Mouse (Mus musculus): ENCODE measurements at regions not wholly inside any gene's neighbourhood (a gene's known extent, or its start where the extent isn't known, plus 50 kb on each side); places are given as distances from the start of the nearest gene placed in this dataset.

DNA sequence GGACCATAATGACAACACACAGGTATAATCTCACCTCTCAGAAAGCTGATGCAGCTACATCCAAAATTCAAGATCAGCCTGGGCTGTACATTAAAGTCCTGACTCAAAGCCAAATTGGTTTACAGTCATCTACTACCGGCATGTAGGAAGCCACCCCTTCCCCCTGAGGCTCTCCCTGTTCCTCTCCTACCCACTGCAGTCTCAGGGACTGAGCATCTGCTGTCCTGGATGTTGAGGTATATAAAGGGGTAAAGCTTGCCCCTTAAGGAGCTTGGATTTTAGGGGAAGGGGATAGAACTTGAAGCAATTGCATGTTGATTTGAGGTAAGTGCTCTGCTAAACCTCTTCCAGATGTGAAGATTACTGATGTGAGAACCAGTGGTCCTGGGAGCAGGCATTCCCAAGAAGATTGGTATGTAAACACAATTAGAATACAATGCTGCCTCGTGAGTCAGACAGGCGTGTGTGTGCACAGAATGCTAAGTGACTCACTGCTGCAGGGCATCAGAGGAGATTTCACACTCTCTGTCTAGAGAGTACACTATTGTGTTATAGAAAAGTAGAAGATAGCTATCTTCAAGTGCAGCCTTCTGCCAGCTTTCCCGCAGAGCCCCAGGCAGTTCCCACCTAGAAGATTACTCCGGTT lies 111.7 kb upstream of the Cachd1 start:
- TF ChIP-seq POLR2A (IDR thresholded peaks at IDR 0.05; ENCODE audit: control insufficient read depth, low read depth, low read length) (no peak), CTCF (IDR thresholded peaks at IDR 0.05; ENCODE audit: control insufficient read depth, insufficient read depth, insufficient replicate concordance, low read depth, low read length) (no peak)
- Histone ChIP-seq H3K27ac (ENCODE audit: control insufficient read depth, insufficient read depth, low read depth, low read length) (no peak overlapping the region), H3K4me3 (ENCODE audit: control insufficient read depth, low read depth, low read length) (no peak overlapping the region), H3K27me3 (ENCODE audit: control insufficient read depth, insufficient read depth, low read length) (no peaks in the 10 kb centered on the region), H3K4me1 (ENCODE audit: control insufficient read depth, insufficient read depth, low read length) (peaks cover 4% of the 10 kb centered on the region; the same call in 1 of the 2 replicates), H3K36me3 (ENCODE audit: control insufficient read depth, insufficient read depth, low read length) (no peaks in the 10 kb centered on the region)

DNA sequence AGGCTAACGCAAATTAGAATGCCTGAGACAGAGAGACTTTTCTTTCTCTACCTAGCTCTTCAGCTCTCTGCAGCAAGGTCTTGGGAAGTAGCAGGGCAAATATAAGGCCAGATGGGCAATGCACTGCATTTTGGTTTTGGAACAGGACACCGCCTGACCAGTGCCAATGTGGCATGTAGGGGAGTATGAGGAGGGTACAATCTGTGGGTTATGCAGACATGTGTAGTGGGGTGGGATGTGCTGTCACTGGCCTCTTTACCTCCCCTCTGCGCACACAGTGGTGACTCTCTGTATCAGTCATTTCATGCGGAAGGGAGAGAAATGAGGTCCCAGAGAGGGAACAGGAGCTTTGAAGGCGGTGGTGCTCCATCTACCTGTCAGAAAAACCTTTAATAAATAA lies 105.9 kb upstream of the Cachd1 start:
- TF ChIP-seq CTCF (IDR thresholded peaks at IDR 0.05; ENCODE audit: control insufficient read depth, insufficient read depth, insufficient replicate concordance, low read depth, low read length): no peak
- H3K4me3 ChIP-seq (ENCODE audit: control insufficient read depth, low read depth, low read length): no peak overlapping the region
- no peaks in the 10 kb centered on the region for H3K36me3 ChIP-seq (ENCODE audit: control insufficient read depth, insufficient read depth, low read length)
- H3K4me1 ChIP-seq (ENCODE audit: control insufficient read depth, insufficient read depth, low read length): no peaks in the 10 kb centered on the region
- H3K27me3 ChIP-seq (ENCODE audit: control insufficient read depth, insufficient read depth, low read length): no peaks in the 10 kb centered on the region
- H3K27ac ChIP-seq (ENCODE audit: control insufficient read depth, insufficient read depth, low read depth, low read length): no peak overlapping the region

DNA sequence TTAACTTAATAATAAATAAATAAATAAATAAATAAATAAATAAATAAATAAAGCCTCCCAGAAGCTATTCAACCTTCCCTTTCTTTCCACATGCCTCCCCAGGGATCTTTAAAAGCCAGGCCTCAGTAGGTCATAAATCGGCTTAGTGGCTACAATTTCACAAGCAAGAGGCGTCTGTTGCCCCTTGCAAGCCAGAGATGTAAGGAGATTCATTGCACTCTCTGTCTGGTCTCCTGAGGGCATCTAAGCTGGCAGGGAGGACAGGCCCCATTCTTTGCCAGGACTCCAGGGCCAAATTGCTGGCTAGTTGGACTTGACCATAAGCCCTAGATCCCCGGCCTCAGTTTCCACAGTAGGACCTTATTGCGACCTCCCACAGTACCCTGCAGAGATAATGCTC lies 101.6 kb upstream of the Cachd1 start:
- H3K27ac ChIP-seq (ENCODE audit: control insufficient read depth, insufficient read depth, low read depth, low read length): no peak overlapping the region
- H3K36me3 ChIP-seq (ENCODE audit: control insufficient read depth, insufficient read depth, low read length): no peaks in the 10 kb centered on the region
- no peaks in the 10 kb centered on the region for H3K4me1 ChIP-seq (ENCODE audit: control insufficient read depth, insufficient read depth, low read length)
- TF ChIP-seq CTCF (IDR thresholded peaks at IDR 0.05; ENCODE audit: control insufficient read depth, insufficient read depth, insufficient replicate concordance, low read depth, low read length) (no peak), POLR2A (IDR thresholded peaks at IDR 0.05; ENCODE audit: control insufficient read depth, low read depth, low read length) (no peak)
- no peaks in the 10 kb centered on the region for H3K27me3 ChIP-seq (ENCODE audit: control insufficient read depth, insufficient read depth, low read length)
- no peak overlapping the region for H3K4me3 ChIP-seq (ENCODE audit: control insufficient read depth, low read depth, low read length)

DNA sequence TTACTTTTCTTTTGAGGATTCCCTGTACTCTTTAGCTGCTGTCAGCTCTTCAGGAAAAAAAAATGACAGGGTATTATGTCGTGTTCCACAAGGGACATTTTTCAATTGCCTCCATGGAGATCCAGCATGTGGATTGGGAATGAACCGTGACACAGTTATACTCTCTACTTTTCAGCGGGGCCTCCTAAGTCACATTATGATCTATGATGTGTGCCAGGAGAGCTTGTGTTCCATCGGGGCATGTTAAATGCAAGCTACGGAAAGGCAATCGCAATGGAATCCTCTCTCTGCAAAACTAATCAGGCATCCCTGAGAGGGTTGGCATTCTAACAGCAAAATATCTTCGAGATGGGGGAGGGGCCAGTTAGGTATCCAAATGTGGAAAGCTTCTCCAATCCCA lies 92.7 kb upstream of the Cachd1 start:
- H3K4me1 ChIP-seq (ENCODE audit: control insufficient read depth, insufficient read depth, low read length): no peaks in the 10 kb centered on the region
- H3K27ac ChIP-seq (ENCODE audit: control insufficient read depth, insufficient read depth, low read depth, low read length): no peak overlapping the region
- TF ChIP-seq POLR2A (IDR thresholded peaks at IDR 0.05; ENCODE audit: control insufficient read depth, low read depth, low read length): no peak
- no peak for TF ChIP-seq CTCF (IDR thresholded peaks at IDR 0.05; ENCODE audit: control insufficient read depth, insufficient read depth, insufficient replicate concordance, low read depth, low read length)
- H3K36me3 ChIP-seq (ENCODE audit: control insufficient read depth, insufficient read depth, low read length): no peaks in the 10 kb centered on the region
- no peak overlapping the region for H3K4me3 ChIP-seq (ENCODE audit: control insufficient read depth, low read depth, low read length)
- no peaks in the 10 kb centered on the region for H3K27me3 ChIP-seq (ENCODE audit: control insufficient read depth, insufficient read depth, low read length)

DNA sequence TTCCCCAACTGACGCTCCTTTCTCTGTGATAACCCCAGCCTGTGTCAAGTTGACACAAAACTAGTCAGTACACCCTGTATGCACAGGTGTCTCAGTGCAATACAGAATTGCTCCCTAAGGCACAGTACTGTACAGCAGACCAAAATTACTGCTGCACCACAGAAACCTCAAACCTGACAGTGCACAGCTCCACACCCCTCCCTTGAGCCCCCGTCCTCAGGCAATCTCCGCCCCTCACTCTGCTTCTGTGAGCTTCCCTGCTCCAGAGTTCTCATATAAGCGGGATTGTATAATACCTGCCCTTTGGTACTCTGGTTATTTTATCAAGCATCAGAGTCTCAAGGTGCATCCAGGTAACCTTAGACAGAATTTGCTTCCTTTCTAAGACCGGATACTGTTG lies 76.5 kb upstream of the Cachd1 start:
- TF ChIP-seq CTCF (IDR thresholded peaks at IDR 0.05; ENCODE audit: control insufficient read depth, insufficient read depth, insufficient replicate concordance, low read depth, low read length): no peak
- no peak for TF ChIP-seq POLR2A (IDR thresholded peaks at IDR 0.05; ENCODE audit: control insufficient read depth, low read depth, low read length)
- no peaks in the 10 kb centered on the region for H3K4me1 ChIP-seq (ENCODE audit: control insufficient read depth, insufficient read depth, low read length)
- no peak overlapping the region for H3K27ac ChIP-seq (ENCODE audit: control insufficient read depth, insufficient read depth, low read depth, low read length)
- H3K36me3 ChIP-seq (ENCODE audit: control insufficient read depth, insufficient read depth, low read length): no peaks in the 10 kb centered on the region
- H3K4me3 ChIP-seq (ENCODE audit: control insufficient read depth, low read depth, low read length): no peak overlapping the region
- no peaks in the 10 kb centered on the region for H3K27me3 ChIP-seq (ENCODE audit: control insufficient read depth, insufficient read depth, low read length)

DNA sequence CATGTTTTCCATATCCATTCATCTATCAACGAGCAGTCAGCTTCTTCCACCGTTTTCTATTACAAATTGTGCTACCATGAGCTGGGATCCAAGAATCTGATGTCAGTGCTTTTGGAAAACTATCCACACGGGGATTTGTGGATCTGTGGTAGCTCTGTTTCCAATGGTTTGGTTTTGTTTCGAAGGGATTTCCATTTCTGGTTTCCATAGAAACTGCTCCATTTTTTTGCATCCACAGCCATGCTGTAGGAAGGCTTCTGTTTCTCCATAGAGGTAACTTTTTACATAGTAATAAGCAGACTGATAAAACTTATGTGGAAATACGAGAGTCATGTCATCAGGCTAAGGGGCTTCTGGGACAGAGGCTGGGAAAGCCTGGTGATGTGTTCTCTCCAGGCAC lies 76.1 kb upstream of the Cachd1 start:
- Histone ChIP-seq H3K4me3 (ENCODE audit: control insufficient read depth, low read depth, low read length) (no peak overlapping the region), H3K27me3 (ENCODE audit: control insufficient read depth, insufficient read depth, low read length) (no peaks in the 10 kb centered on the region), H3K27ac (ENCODE audit: control insufficient read depth, insufficient read depth, low read depth, low read length) (no peak overlapping the region), H3K4me1 (ENCODE audit: control insufficient read depth, insufficient read depth, low read length) (no peaks in the 10 kb centered on the region), H3K36me3 (ENCODE audit: control insufficient read depth, insufficient read depth, low read length) (no peaks in the 10 kb centered on the region)
- TF ChIP-seq CTCF (IDR thresholded peaks at IDR 0.05; ENCODE audit: control insufficient read depth, insufficient read depth, insufficient replicate concordance, low read depth, low read length): no peak
- no peak for TF ChIP-seq POLR2A (IDR thresholded peaks at IDR 0.05; ENCODE audit: control insufficient read depth, low read depth, low read length)

DNA sequence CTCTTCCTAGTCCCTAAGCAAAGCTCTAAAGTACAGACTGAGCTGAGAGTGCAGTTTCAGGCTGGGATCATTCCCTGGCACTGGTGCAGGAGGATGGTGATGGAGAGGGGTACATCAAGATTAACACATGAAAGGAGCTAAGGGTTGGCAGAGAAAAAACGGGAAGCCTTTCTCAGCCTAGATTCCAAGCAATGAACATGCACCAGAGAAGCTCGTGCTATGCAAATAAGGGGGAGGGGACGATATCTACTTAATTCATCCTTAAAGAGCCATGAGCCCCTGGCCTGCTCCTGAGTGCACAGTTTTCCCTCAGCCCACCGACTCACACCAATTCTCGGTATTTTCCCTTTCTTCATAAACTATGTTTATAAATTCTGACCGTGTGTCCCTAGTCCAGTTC lies 70.5 kb upstream of the Cachd1 start:
- H3K27ac ChIP-seq (ENCODE audit: control insufficient read depth, insufficient read depth, low read depth, low read length): no peak overlapping the region

DNA sequence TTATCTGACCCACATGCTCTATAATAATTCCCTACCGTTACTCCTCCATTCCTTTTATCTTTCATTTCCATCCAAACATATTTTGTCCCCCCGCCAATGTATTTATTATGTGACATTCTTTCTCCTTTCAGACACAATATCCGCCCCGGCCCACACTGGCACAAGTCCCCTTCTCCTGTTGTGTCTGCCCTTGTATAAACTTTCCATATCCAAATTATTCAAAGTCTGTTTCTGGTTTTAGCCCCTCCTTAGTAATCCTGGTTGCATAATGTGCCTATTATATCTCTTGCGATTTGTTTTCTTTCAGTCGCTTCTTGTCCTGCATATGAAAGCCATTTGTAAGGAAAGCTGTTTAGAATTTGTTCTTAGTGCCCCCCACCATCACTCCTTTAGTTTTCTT lies 69.3 kb upstream of the Cachd1 start:
- Histone ChIP-seq H3K27me3 (ENCODE audit: control insufficient read depth, insufficient read depth, low read length) (no peaks in the 10 kb centered on the region), H3K4me1 (ENCODE audit: control insufficient read depth, insufficient read depth, low read length) (no peaks in the 10 kb centered on the region), H3K36me3 (ENCODE audit: control insufficient read depth, insufficient read depth, low read length) (no peaks in the 10 kb centered on the region), H3K4me3 (ENCODE audit: control insufficient read depth, low read depth, low read length) (no peak overlapping the region), H3K27ac (ENCODE audit: control insufficient read depth, insufficient read depth, low read depth, low read length) (no peak overlapping the region)
- TF ChIP-seq CTCF (IDR thresholded peaks at IDR 0.05; ENCODE audit: control insufficient read depth, insufficient read depth, insufficient replicate concordance, low read depth, low read length) (no peak), POLR2A (IDR thresholded peaks at IDR 0.05; ENCODE audit: control insufficient read depth, low read depth, low read length) (no peak)

More for the DNA sequence above, 70.5 kb upstream of the Cachd1 start:
- H3K4me3 ChIP-seq (ENCODE audit: control insufficient read depth, low read depth, low read length): no peak overlapping the region
- no peaks in the 10 kb centered on the region for H3K27me3 ChIP-seq (ENCODE audit: control insufficient read depth, insufficient read depth, low read length)
- TF ChIP-seq CTCF (IDR thresholded peaks at IDR 0.05; ENCODE audit: control insufficient read depth, insufficient read depth, insufficient replicate concordance, low read depth, low read length) (no peak), POLR2A (IDR thresholded peaks at IDR 0.05; ENCODE audit: control insufficient read depth, low read depth, low read length) (no peak)
- H3K4me1 ChIP-seq (ENCODE audit: control insufficient read depth, insufficient read depth, low read length): no peaks in the 10 kb centered on the region
- no peaks in the 10 kb centered on the region for H3K36me3 ChIP-seq (ENCODE audit: control insufficient read depth, insufficient read depth, low read length)

Measured in testis, adult 2 months (tissue).